Mouse (Mus musculus) CH12.LX (cell line): ENCODE measurements around the gene 2810004N23Rik.

Source experiments
- CTCF ChIP-seq, 2 experiments: IDR thresholded peaks in 1 of 2; conservative IDR thresholded peaks in 1 of 2; 2 replicates each; pipeline ENCODE4 v1.5.1; 2011 to 2012; ENCODE audit warnings: low read depth in 2 of 2, low read length in 2 of 2, improper control_type of control experiment in 1 of 2, inconsistent platforms in 1 of 2, mild to moderate bottlenecking in 1 of 2, moderate library complexity in 1 of 2
- RAD21 ChIP-seq: IDR thresholded peaks from 2 replicates; pipeline ENCODE4 v1.6.1; 2011; ENCODE audit warnings: low read depth, mild to moderate bottlenecking, low read length, improper control_type of control experiment, moderate library complexity

GRCm38 (mm10) chr8:124805990-124806389, 56.9 kb downstream of the 2810004N23Rik start:
- TF ChIP-seq RAD21, result no peak
- TF ChIP-seq CTCF (conservative IDR thresholded peaks at IDR 0.05 in 1 of 2, IDR thresholded peaks at IDR 0.05 in 1 of 2; ENCODE audit: low read depth in 2 of 2, low read length in 2 of 2), result no peak
